Mouse (Mus musculus): ENCODE measurements at regions not wholly inside any gene's neighbourhood (a gene's known extent, or its start where the extent isn't known, plus 50 kb on each side); places are given as distances from the start of the nearest gene placed in this dataset.

DNA sequence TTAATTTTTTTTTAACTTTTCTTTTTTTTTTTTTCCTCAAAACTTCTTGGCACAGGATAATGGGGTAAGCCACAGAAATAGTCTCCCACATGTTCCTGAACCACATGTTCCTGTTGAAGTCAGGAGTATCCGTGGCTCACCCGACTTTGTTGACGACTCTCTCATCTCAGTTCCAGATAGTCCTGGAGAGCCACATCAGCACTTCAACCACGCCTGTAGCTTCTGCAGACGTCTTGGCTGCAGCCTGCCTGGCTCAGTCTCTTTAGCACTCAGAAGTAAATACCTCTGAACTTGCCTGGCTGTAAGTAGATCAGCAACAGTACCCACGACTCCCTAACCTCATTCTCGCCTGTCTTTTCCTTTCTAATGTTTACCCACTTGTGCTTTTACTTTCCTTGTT lies 50.3 kb upstream of the Rapgef5 start:
- TF ChIP-seq USF1 (IDR thresholded peaks at IDR 0.05; ENCODE audit: low read depth) (no peak), POLR2A (IDR thresholded peaks at IDR 0.05; ENCODE audit: insufficient read length, low read depth) (no peak), MAX (IDR thresholded peaks at IDR 0.05; ENCODE audit: low read depth) (no peak), CEBPB (IDR thresholded peaks at IDR 0.05; ENCODE audit: insufficient read depth, poor library complexity, severe bottlenecking) (no peak), POLR2AphosphoS2 (IDR thresholded peaks at IDR 0.05; ENCODE audit: insufficient read length, low read depth) (no peak), E2F4 (IDR thresholded peaks at IDR 0.05; ENCODE audit: insufficient read depth) (no peak)

Data from myocyte (in vitro differentiated cells).